Mouse (Mus musculus) cortical plate, adult 2 months (tissue): Measurements from ENCODE around the gene Lctl. TPM values are rescaled to one million over a fixed set of nuclear protein-coding genes. Genes with fewer than 3 reads are reported as not detected.
"Not testable (repeated sequence)": the region's sequence is repeated elsewhere in the genome, so short reads cannot be mapped to it uniquely, and the experiment has no call there.

ENCODE experiments used
- H3K27ac ChIP-seq: fragments of 200-500 bp; 2 replicates; pipeline ENCODE4 v1.5.1; 2012; ENCODE audit warnings: low read length, control low read depth, inconsistent platforms; ENCODE audit not compliant: insufficient read depth
- H3K4me1 ChIP-seq: fragments of 200-500 bp; 2 replicates; pipeline ENCODE4 v1.6.1; 2011; ENCODE audit warnings: low read length; ENCODE audit not compliant: control insufficient read depth, insufficient read depth
- H3K4me3 ChIP-seq: fragments of 200-500 bp; 2 replicates; pipeline ENCODE4 v1.5.1; 2011; ENCODE audit warnings: mild to moderate bottlenecking, low read length, control low read depth; ENCODE audit not compliant: insufficient read depth
- CTCF ChIP-seq: fragments of 200-500 bp; IDR thresholded peaks from 2 replicates; pipeline ENCODE4 v1.5.1; 2011; ENCODE audit warnings: mild to moderate bottlenecking, control low read depth, low read length; ENCODE audit not compliant: insufficient read depth; ENCODE audit errors: extremely low read depth
- POLR2A ChIP-seq: fragments of 200-500 bp; IDR thresholded peaks from 2 replicates; pipeline ENCODE4 v1.6.1; 2011; ENCODE audit warnings: mild to moderate bottlenecking, low read length, control low read depth; ENCODE audit not compliant: insufficient read depth; ENCODE audit errors: extremely low read depth
- polyA plus RNA-seq: library from polyadenylated mRNA; depleted of rRNA; stranded (reverse); fragments of >200 nt; gene quantifications from 2 replicates; pipeline ENCODE4 v1.2.3, GENCODE M21; 2012; rRNA removed

Lctl gene
- polyA plus RNA-seq, 1 experiment = 0.25 TPM

- Histone ChIP-seq H3K4me3 (peak within 1 kb of the TSS; percentile 78), H3K4me1 (peaks cover 2% of the 10 kb centered on the region; the same call in 1 of the 2 replicates), H3K27ac (peak within 1 kb of the TSS; percentile 22)
- TF ChIP-seq CTCF = peak; percentile 44; the same call in 1 of the 2 replicates
- TF ChIP-seq POLR2A = peak; percentile 87
These were observed 62.2 kb downstream of the Lctl start, which contains the start of gene Snapc5 for GRCm38 (mm10) chr9:64178974-64179646. Gene Snapc5 (plus strand): TSS chr9:64179274.

DNA sequence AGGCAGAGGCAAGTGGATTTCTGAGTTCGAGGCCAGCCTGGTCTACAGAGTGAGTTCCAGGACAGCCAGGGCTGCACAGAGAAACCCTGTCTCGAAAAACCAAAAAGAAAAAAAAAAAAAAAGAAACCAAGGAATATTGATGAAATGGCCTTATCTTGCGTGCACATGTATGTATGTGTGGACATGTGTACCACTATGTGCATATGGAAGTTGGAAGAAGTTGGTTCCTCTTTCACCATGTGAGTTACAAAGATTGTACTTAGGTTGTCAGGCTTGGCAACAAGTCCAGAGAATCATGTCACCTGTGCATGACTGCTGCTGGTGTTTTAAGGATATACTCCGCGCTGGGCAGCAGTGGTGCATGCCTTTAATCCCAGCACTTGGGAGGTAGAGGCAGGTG, 66.3 kb downstream of the Lctl start:
- not testable (repeated sequence) for H3K27ac ChIP-seq, H3K4me1 ChIP-seq, H3K4me3 ChIP-seq

- no peak overlapping the region for H3K27ac ChIP-seq
These were observed 67.4 kb downstream of the Lctl start for GRCm38 (mm10) chr9:64184166-64184840.

More at GRCm38 (mm10) chr9:64184166-64184840, 67.4 kb downstream of the Lctl start:
- Histone ChIP-seq H3K4me3 (no peak overlapping the region), H3K4me1 (peaks cover 2% of the 10 kb centered on the region; the same call in 1 of the 2 replicates)
- TF ChIP-seq POLR2A (no peak), CTCF (no peak)

Other genes starting within 250 kb of the Lctl start
- 2.6 and 2.9 TPM in 2 replicates for gene Smad6, start 95.1 kb upstream of the Lctl start, polyA plus RNA-seq
- 5.4 and 6.5 TPM in 2 replicates for gene Zwilch, start 56.0 kb downstream of the Lctl start, polyA plus RNA-seq
- 578 and 595 TPM in 2 replicates for gene Rpl4, start 56.2 kb downstream of the Lctl start, polyA plus RNA-seq
- 33.2 and 34.1 TPM in 2 replicates for gene Snapc5, start 62.1 kb downstream of the Lctl start, polyA plus RNA-seq
- 0.08 and 0.28 TPM in 2 replicates for gene Uchl4, start 118.1 kb downstream of the Lctl start, polyA plus RNA-seq
- 172 and 175 TPM in 2 replicates for gene Map2k1, start 136.5 kb downstream of the Lctl start, polyA plus RNA-seq
- gene Tipin, start 164.4 kb downstream of the Lctl start, polyA plus RNA-seq = 31.0 and 33.9 TPM in 2 replicates
- 25.4 and 26.2 TPM in 2 replicates for gene Dis3l, start 224.1 kb downstream of the Lctl start, polyA plus RNA-seq